Mouse (Mus musculus) forelimb bud, embryonic 11.5 days (tissue): Measurements from ENCODE around the gene Ets2.
"Not testable (repeated sequence)": the region's sequence is repeated elsewhere in the genome, so short reads cannot be mapped to it uniquely, and the experiment has no call there.

ENCODE experiments used
- DNase-seq: peaks from one replicate; pipeline ENCODE4 v3.0.0-alpha.2; 2012; ENCODE audit warnings: low read depth, low spot score

Gene Ets2

GRCm38 (mm10) chr16:95699721-95700120 is 2.2 kb upstream of the Ets2 start:
- no peak for DNase-seq

GRCm38 (mm10) chr16:95700224-95700623 is 1.7 kb upstream of the Ets2 start:
- DNase-seq, result no peak

- DNase-seq, result no peak
Measured at GRCm38 (mm10) chr16:95702562-95703545, 979 bp downstream of the Ets2 start.

GRCm38 (mm10) chr16:95703958-95704357 is 2.1 kb downstream of the Ets2 start:
- DNase-seq, result peak; percentile 44

- no peak for DNase-seq
Measured at GRCm38 (mm10) chr16:95704662-95705330, 2.9 kb downstream of the Ets2 start.

GRCm38 (mm10) chr16:95705771-95706170 is 3.9 kb downstream of the Ets2 start:
- DNase-seq, result no peak

- DNase-seq, result no peak
Measured at GRCm38 (mm10) chr16:95708211-95709004, 6.5 kb downstream of the Ets2 start.

GRCm38 (mm10) chr16:95709175-95709574 is 7.3 kb downstream of the Ets2 start:
- DNase-seq, result no peak

GRCm38 (mm10) chr16:95710129-95710528 is 8.3 kb downstream of the Ets2 start:
- no peak for DNase-seq

- DNase-seq, result no peak
Measured at GRCm38 (mm10) chr16:95712121-95712520, 10.2 kb downstream of the Ets2 start.

- DNase-seq, result not testable (repeated sequence)
Measured at GRCm38 (mm10) chr16:95713077-95713476, 11.2 kb downstream of the Ets2 start.

GRCm38 (mm10) chr16:95715026-95715425 is 13.2 kb downstream of the Ets2 start:
- DNase-seq, result no peak

GRCm38 (mm10) chr16:95716061-95716706 is 14.3 kb downstream of the Ets2 start:
- no peak for DNase-seq

GRCm38 (mm10) chr16:95717631-95718030 is 15.8 kb downstream of the Ets2 start:
- no peak for DNase-seq

GRCm38 (mm10) chr16:95718119-95718518 is 16.2 kb downstream of the Ets2 start:
- DNase-seq, result no peak

- DNase-seq, result no peak
Measured at GRCm38 (mm10) chr16:95720532-95720931, 18.7 kb downstream of the Ets2 start.

- DNase-seq, result no peak
Measured at GRCm38 (mm10) chr16:95724251-95724650, 22.4 kb downstream of the Ets2 start.

- DNase-seq, result no peak
Measured at GRCm38 (mm10) chr16:95724776-95725175, 22.9 kb downstream of the Ets2 start.

- no peak for DNase-seq
Measured at GRCm38 (mm10) chr16:95726802-95727201, 24.9 kb downstream of the Ets2 start.

GRCm38 (mm10) chr16:95728453-95729435 is 26.9 kb downstream of the Ets2 start:
- peak; percentile 46 for DNase-seq
